Mouse (Mus musculus) embryonic facial prominence, embryonic 15.5 days (tissue): ENCODE results near the gene Lrrc9. TPM values are rescaled to one million over a fixed set of nuclear protein-coding genes. Genes with fewer than 3 reads are reported as not detected.
A peak's percentile ranks its signal among the peaks of the same experiment; 100 is the strongest.

Source experiments
- ATAC-seq: fragments of 200-750 bp; cut with Nextera tagmentation; 2 replicates; pipeline ENCODE4 v1.8.0; 2017; ENCODE audit warnings: low read depth, moderate TSS enrichment; ENCODE audit not compliant: insufficient number of reproducible peaks, low FRiP score, low TSS enrichment
- H3K27ac ChIP-seq: fragments of 300-500 bp; sonication (generic); replicated peaks from 2 replicates; pipeline ENCODE4 v1.5.1; 2015; ENCODE audit warnings: mild to moderate bottlenecking, inconsistent platforms
- H3K27me3 ChIP-seq: fragments of 300-500 bp; sonication (generic); 2 replicates; pipeline ENCODE4 v1.6.1; 2015; ENCODE audit warnings: inconsistent platforms
- H3K36me3 ChIP-seq: fragments of 300-500 bp; sonication (generic); 2 replicates; pipeline ENCODE4 v1.6.1; 2015; ENCODE audit warnings: mild to moderate bottlenecking, inconsistent platforms
- H3K4me1 ChIP-seq: fragments of 300-500 bp; sonication (generic); 2 replicates; pipeline ENCODE4 v1.6.1; 2015; ENCODE audit warnings: inconsistent platforms
- H3K4me2 ChIP-seq: fragments of 300-500 bp; sonication (generic); replicated peaks from 2 replicates; pipeline ENCODE4 v1.6.1; 2015; ENCODE audit warnings: mild to moderate bottlenecking, inconsistent platforms
- H3K4me3 ChIP-seq: fragments of 300-500 bp; sonication (generic); replicated peaks from 2 replicates; pipeline ENCODE4 v1.5.1; 2015; ENCODE audit warnings: mild to moderate bottlenecking, inconsistent platforms
- H3K9ac ChIP-seq: fragments of 300-500 bp; sonication (generic); 2 replicates; pipeline ENCODE4 v1.6.1; 2015; ENCODE audit warnings: inconsistent platforms
- H3K9me3 ChIP-seq: fragments of 300-500 bp; sonication (generic); replicated peaks from 2 replicates; pipeline ENCODE4 v1.6.1; 2016; ENCODE audit warnings: inconsistent platforms
- WGBS: fragments of 180-500 bp; shearing (Covaris S2); methylation state at CpG from one replicate; pipeline ENCODE4 v1.1.7; 2015; 5-methylcytosine and 5-hydroxymethylcytosine counted together
- microRNA-seq: library from miRNA; unstranded; fragments of <30 nt; microRNA quantifications from one replicate; pipeline ENCODE4, GENCODE M21; 2016; ENCODE audit warnings: borderline number of aligned reads
- polyA plus RNA-seq: library from polyadenylated mRNA; unstranded; fragments of >200 nt; fragmentation: Nextera tagmentation; extraction: Ambion mirVana; gene quantifications from 2 replicates; pipeline ENCODE4 v1.2.1, GENCODE M21; 2015

Lrrc9 gene
- polyA plus RNA-seq, 1 experiment from 2014 or later = 0.48 TPM

DNA sequence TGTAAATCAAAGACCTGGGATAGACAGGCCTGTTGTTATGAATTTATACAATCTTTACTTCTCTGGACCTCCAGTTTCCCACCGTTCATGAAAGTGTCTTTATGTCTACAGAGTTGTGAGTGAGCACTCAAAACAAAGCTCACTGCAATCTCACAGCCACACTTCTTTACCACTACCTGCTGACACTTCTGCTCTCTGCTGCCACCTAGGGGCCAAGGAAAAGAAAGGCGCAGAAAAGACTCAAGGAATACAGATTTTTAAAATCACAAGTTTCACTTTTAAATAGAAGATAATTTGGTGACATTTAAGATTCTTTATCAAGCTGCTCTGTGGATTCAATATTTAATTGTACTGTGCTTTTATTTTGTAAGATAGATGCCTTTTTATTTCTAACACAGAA is 79.0 kb downstream of the Lrrc9 start:
- Histone ChIP-seq H3K27me3 (no peaks in the 10 kb centered on the region), H3K9me3 (no peaks in the 10 kb centered on the region), H3K4me3 (no peak overlapping the region), H3K27ac (no peak overlapping the region), H3K4me1 (no peaks in the 10 kb centered on the region), H3K9ac (no peak overlapping the region), H3K4me2 (no peak overlapping the region), H3K36me3 (no peaks in the 10 kb centered on the region)
- WGBS = 3% methylated on average over 2 of the region's 2 CpGs
- no peak for ATAC-seq

GRCm38 (mm10) chr12:72525588-72525987 is 83.9 kb downstream of the Lrrc9 start:
- Histone ChIP-seq H3K4me3 (no peak overlapping the region), H3K27me3 (no peaks in the 10 kb centered on the region), H3K27ac (no peak overlapping the region), H3K9me3 (0 out of 2 replicates have a peak, but pooled peaks cover 6% of the 10 kb centered on the region), H3K9ac (no peak overlapping the region), H3K4me2 (no peak overlapping the region), H3K36me3 (no peaks in the 10 kb centered on the region), H3K4me1 (no peaks in the 10 kb centered on the region)
- ATAC-seq = no peak
- 78% methylated on average over 4 of the region's 4 CpGs for WGBS

DNA sequence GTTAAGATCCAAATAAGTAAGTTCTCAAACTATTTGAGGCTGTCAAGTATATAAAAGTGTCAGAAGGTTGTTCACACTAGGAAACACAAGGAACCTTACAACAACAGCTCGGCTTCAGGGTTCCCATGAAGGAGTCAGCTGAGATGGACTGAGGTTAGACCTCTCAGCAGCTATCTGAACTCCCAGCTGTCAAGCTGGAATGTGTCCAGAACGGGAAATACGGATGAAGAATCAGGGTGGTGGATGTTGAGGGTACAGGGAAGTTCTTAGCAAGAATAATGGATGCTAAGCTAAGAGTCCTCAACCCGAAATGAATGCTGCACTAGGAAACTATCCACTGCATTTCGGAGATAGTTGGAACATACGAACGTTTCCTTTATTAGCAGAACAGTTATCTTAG is 90.6 kb downstream of the Lrrc9 start:
- 80% methylated on average over 7 of the region's 7 CpGs for WGBS
- Histone ChIP-seq H3K36me3 (no peaks in the 10 kb centered on the region), H3K9ac (no peak overlapping the region), H3K9me3 (0 out of 2 replicates have a peak, but pooled peaks cover 6% of the 10 kb centered on the region), H3K4me1 (peaks cover 7% of the 10 kb centered on the region; the same call in 1 of the 2 replicates), H3K4me2 (no peak overlapping the region), H3K27ac (no peak overlapping the region), H3K27me3 (no peaks in the 10 kb centered on the region), H3K4me3 (no peak overlapping the region)
- no peak for ATAC-seq

DNA sequence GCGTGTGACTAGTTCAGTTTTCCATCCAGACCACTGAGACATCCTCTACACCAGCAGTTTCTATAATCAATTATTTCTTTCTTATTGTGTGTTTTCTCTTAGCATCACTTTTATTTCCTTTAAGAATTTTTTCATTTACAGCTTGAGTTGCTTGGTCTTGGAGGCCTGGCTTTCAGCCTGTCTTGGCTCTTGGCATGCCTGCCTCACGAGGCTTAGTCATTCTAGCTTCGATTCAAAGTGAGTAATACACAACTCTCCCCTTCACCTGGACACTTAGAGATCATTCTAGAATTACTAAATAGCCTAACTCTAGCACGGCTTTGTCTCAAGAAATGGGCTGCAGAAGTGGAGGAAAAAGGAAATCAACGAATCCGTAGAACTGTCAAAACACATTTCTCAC is 92.3 kb downstream of the Lrrc9 start:
- H3K4me2 ChIP-seq = no peak overlapping the region
- 80% methylated on average over 6 of the region's 6 CpGs for WGBS
- H3K27ac ChIP-seq = no peak overlapping the region
- no peaks in the 10 kb centered on the region for H3K36me3 ChIP-seq
- no peaks in the 10 kb centered on the region for H3K27me3 ChIP-seq
- H3K9me3 ChIP-seq = 0 out of 2 replicates have a peak, but pooled peaks cover 6% of the 10 kb centered on the region
- peaks cover 7% of the 10 kb centered on the region; the same call in 1 of the 2 replicates for H3K4me1 ChIP-seq
- no peak for ATAC-seq
- H3K4me3 ChIP-seq = no peak overlapping the region
- H3K9ac ChIP-seq = no peak overlapping the region

DNA sequence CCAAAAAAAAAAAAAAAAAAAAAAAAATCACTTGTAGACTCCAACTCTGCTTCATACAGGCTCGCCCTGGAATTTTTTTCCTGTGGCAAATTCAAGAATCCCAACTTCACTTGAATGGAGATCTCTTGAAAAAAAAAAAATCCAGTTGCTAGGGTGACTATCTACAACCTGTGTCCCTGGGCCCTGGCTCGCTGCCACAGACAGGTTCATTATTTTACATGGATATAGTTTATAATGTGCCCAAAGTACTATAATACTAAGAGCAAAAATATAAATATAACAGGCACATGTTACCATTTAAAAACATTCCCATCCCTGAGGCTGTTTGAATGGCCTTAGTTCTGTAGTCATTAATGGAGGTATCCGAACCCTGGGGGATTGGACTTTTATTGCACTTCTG is 93.9 kb downstream of the Lrrc9 start:
- Histone ChIP-seq H3K4me2 (peak overlapping the region; percentile 61), H3K27ac (peak overlapping the region; percentile 79), H3K4me3 (peak overlapping the region; percentile 78), H3K4me1 (peaks cover 7% of the 10 kb centered on the region; the same call in 1 of the 2 replicates), H3K9me3 (no peaks in the 10 kb centered on the region), H3K9ac (no peak overlapping the region), H3K27me3 (no peaks in the 10 kb centered on the region), H3K36me3 (no peaks in the 10 kb centered on the region)
- ATAC-seq = no peak
- WGBS = 40% methylated on average over 3 of the region's 3 CpGs

GRCm38 (mm10) chr12:72536021-72536597 is 94.4 kb downstream of the Lrrc9 start, which contains the start of gene Pcnx4:
TSS of gene Pcnx4 (plus strand) at chr12:72536383.
- H3K27me3 ChIP-seq = no peaks in the 10 kb centered on the region
- ATAC-seq = peak; percentile 98
- peak within 1 kb of the TSS; percentile 63 for H3K9ac ChIP-seq
- H3K4me3 ChIP-seq = peak within 1 kb of the TSS; percentile 78
- peak within 1 kb of the TSS; percentile 61 for H3K4me2 ChIP-seq
- WGBS = 0% methylated on average over 45 of the region's 45 CpGs
- peak within 1 kb of the TSS; percentile 79 for H3K27ac ChIP-seq
- H3K9me3 ChIP-seq = no peaks in the 10 kb centered on the region
- H3K4me1 ChIP-seq = peaks cover 7% of the 10 kb centered on the region; the same call in 1 of the 2 replicates
- H3K36me3 ChIP-seq = no peaks in the 10 kb centered on the region

GRCm38 (mm10) chr12:72538571-72538970 is 96.9 kb downstream of the Lrrc9 start:
- Histone ChIP-seq H3K36me3 (0 out of 2 replicates have a peak, but pooled peaks cover 10% of the 10 kb centered on the region), H3K9me3 (no peaks in the 10 kb centered on the region), H3K9ac (no peak overlapping the region), H3K4me1 (peaks cover 7% of the 10 kb centered on the region; the same call in 1 of the 2 replicates), H3K27ac (no peak overlapping the region), H3K4me2 (no peak overlapping the region), H3K27me3 (no peaks in the 10 kb centered on the region), H3K4me3 (no peak overlapping the region)
- ATAC-seq = no peak
- 65% methylated on average over 10 of the region's 10 CpGs for WGBS

- Histone ChIP-seq H3K4me3 (no peak overlapping the region), H3K27ac (no peak overlapping the region), H3K4me2 (no peak overlapping the region), H3K27me3 (no peaks in the 10 kb centered on the region), H3K36me3 (0 out of 2 replicates have a peak, but pooled peaks cover 8% of the 10 kb centered on the region), H3K9me3 (no peaks in the 10 kb centered on the region), H3K4me1 (no peaks in the 10 kb centered on the region), H3K9ac (no peak overlapping the region)
- WGBS = 65% methylated on average over 4 of the region's 4 CpGs
- no peak for ATAC-seq
Measured at GRCm38 (mm10) chr12:72554347-72554746, 112.7 kb downstream of the Lrrc9 start.

- ATAC-seq = no peak
- H3K27ac ChIP-seq = no peak overlapping the region
- H3K27me3 ChIP-seq = no peaks in the 10 kb centered on the region
- no peak overlapping the region for H3K4me3 ChIP-seq
- no peak overlapping the region for H3K4me2 ChIP-seq
- peaks cover 2% of the 10 kb centered on the region; the same call in 1 of the 2 replicates for H3K36me3 ChIP-seq
- no peak overlapping the region for H3K9ac ChIP-seq
- 85% methylated on average over 4 of the region's 4 CpGs for WGBS
- no peaks in the 10 kb centered on the region for H3K9me3 ChIP-seq
- H3K4me1 ChIP-seq = no peaks in the 10 kb centered on the region
Measured at GRCm38 (mm10) chr12:72564281-72564795, 122.7 kb downstream of the Lrrc9 start.

Small RNA genes within 50 kb of the gene (microRNA-seq; reads per million reads assigned to microRNA genes)
- not detected for gene Gm44392

Other genes with a start within 250 kb of the Lrrc9 start
- gene Rtn1, start 32.8 kb upstream of the Lrrc9 start, polyA plus RNA-seq = 28.8 and 41.5 TPM in 2 replicates
- gene Pcnx4, start 94.5 kb downstream of the Lrrc9 start, polyA plus RNA-seq = 12.0 and 12.3 TPM in 2 replicates
- gene Gm4756, start 207.8 kb downstream of the Lrrc9 start, polyA plus RNA-seq = not detected in 2 replicates
- 47.2 and 50.4 TPM in 2 replicates for gene Dhrs7, start 223.0 kb downstream of the Lrrc9 start, polyA plus RNA-seq